Mouse (Mus musculus) myocyte (in vitro differentiated cells): ENCODE measurements around the gene Pln. TPM values are rescaled to one million over a fixed set of nuclear protein-coding genes. Genes with fewer than 3 reads are reported as not detected.

Experiments used
- H3K27me3 ChIP-seq: one replicate; pipeline ENCODE4 v1.6.1; 2011; ENCODE audit not compliant: control insufficient read depth, insufficient read depth, insufficient read length
- H3K36me3 ChIP-seq: one replicate; pipeline ENCODE4 v1.6.1; 2011; ENCODE audit not compliant: control insufficient read depth, insufficient read depth
- H3K4me2 ChIP-seq: one replicate; pipeline ENCODE4 v1.6.1; 2011; ENCODE audit warnings: low read depth, control low read depth
- H3K4me3 ChIP-seq: one replicate; pipeline ENCODE4 v1.5.1; 2011; ENCODE audit warnings: mild to moderate bottlenecking, control low read depth, moderate library complexity
- H3K79me2 ChIP-seq: one replicate; pipeline ENCODE4 v1.6.1; 2011; ENCODE audit not compliant: control insufficient read depth, insufficient read depth
- H3ac ChIP-seq: one replicate; pipeline ENCODE4 v1.6.1; 2011; ENCODE audit not compliant: control insufficient read depth, insufficient read length
- CEBPB ChIP-seq: IDR thresholded peaks from 2 replicates; pipeline ENCODE4 v1.6.1; 2011; ENCODE audit warnings: mild to moderate bottlenecking, moderate library complexity; ENCODE audit not compliant: poor library complexity, insufficient read depth, severe bottlenecking
- E2F4 ChIP-seq: IDR thresholded peaks from one replicate; pipeline ENCODE4 v1.6.1; 2011; ENCODE audit warnings: mild to moderate bottlenecking, control low read depth, moderate library complexity; ENCODE audit not compliant: insufficient read depth
- MAX ChIP-seq: IDR thresholded peaks from one replicate; pipeline ENCODE4 v1.6.1; 2011; ENCODE audit warnings: low read depth, mild to moderate bottlenecking, control low read depth
- MYOD1 ChIP-seq, 3 experiments: IDR thresholded peaks; one replicate each; pipeline ENCODE4 v1.6.1; 2011; ENCODE audit warnings: control low read depth in 2 of 3, low read depth in 2 of 3, mild to moderate bottlenecking in 2 of 3, moderate library complexity in 1 of 3; ENCODE audit not compliant: insufficient read length in 2 of 3, control insufficient read depth in 1 of 3
- MYOG ChIP-seq, 3 experiments: IDR thresholded peaks; one replicate each; pipeline ENCODE4 v1.6.1; 2011; ENCODE audit warnings: control low read depth in 2 of 3, low read depth in 2 of 3, mild to moderate bottlenecking in 2 of 3; ENCODE audit not compliant: insufficient read length in 2 of 3, control insufficient read depth in 1 of 3, insufficient read depth in 1 of 3
- POLR2A ChIP-seq: IDR thresholded peaks from one replicate; pipeline ENCODE4 v1.6.1; 2011; ENCODE audit warnings: low read depth, mild to moderate bottlenecking, control low read depth, moderate library complexity; ENCODE audit not compliant: insufficient read length
- POLR2AphosphoS2 ChIP-seq: IDR thresholded peaks from one replicate; pipeline ENCODE4 v1.6.1; 2011; ENCODE audit warnings: low read depth, control low read depth; ENCODE audit not compliant: insufficient read length
- REST ChIP-seq: IDR thresholded peaks from one replicate; pipeline ENCODE4 v1.6.1; 2011; ENCODE audit warnings: mild to moderate bottlenecking, control low read depth, moderate library complexity; ENCODE audit not compliant: insufficient read depth, insufficient read length
- SRF ChIP-seq: IDR thresholded peaks from one replicate; pipeline ENCODE4 v1.6.1; 2011; ENCODE audit warnings: low read depth; ENCODE audit not compliant: control insufficient read depth, insufficient read length
- TCF12 ChIP-seq: IDR thresholded peaks from one replicate; pipeline ENCODE4 v1.6.1; 2011; ENCODE audit warnings: mild to moderate bottlenecking, control low read depth; ENCODE audit not compliant: poor library complexity, insufficient read depth, severe bottlenecking
- TCF3 ChIP-seq: IDR thresholded peaks from one replicate; pipeline ENCODE4 v1.6.1; 2011; ENCODE audit warnings: low read depth, control low read depth; ENCODE audit not compliant: insufficient read length
- USF1 ChIP-seq: IDR thresholded peaks from one replicate; pipeline ENCODE4 v1.6.1; 2011; ENCODE audit warnings: low read depth, mild to moderate bottlenecking, control low read depth, moderate library complexity
- polyA plus RNA-seq: library from polyadenylated mRNA; unstranded; fragments of >200 nt; fragmentation: generic; extraction: Trizol; gene quantifications from one replicate; pipeline ENCODE4 v1.2.1, GENCODE M21; 2012; ENCODE audit warnings: missing spikeins

Gene Pln
- polyA plus RNA-seq, 1 experiment = 0.56 TPM

DNA sequence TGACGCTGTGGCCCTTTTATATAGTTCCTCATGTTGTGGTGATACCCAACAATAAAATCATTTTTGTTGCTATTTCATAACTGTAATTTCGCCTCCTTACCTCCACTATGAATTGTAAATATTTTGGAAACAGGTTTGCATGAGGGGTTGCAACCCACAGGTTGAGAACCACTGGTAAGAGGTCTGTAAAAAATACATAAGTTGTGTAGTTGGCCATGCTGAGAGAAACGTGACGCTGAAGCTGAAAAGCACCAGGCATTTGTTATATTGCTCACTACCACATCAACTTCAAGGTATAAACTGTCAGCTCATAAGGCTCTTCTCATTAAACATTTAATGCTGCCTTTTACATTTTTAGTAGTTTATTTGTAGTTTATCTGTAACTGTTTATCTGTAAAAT, 8.0 kb downstream of the Pln start:
- Histone ChIP-seq H3K27me3 (no peaks in the 10 kb centered on the region), H3K36me3 (no peaks in the 10 kb centered on the region), H3K79me2 (peaks cover 4% of the 10 kb centered on the region), H3K4me2 (no peak overlapping the region), H3K4me3 (no peak overlapping the region), H3ac (no peak overlapping the region)
- TF ChIP-seq CEBPB (no peak), SRF (no peak), REST (no peak), MAX (no peak), POLR2AphosphoS2 (no peak), USF1 (no peak), MYOD1 (IDR thresholded peaks at IDR 0.05; ENCODE audit: control insufficient read depth in 1 of 3, insufficient read length in 2 of 3, low read depth in 2 of 3) (no peak), TCF12 (no peak), TCF3 (no peak), E2F4 (no peak), POLR2A (no peak), MYOG (IDR thresholded peaks at IDR 0.05; ENCODE audit: control insufficient read depth in 1 of 3, insufficient read depth in 1 of 3, insufficient read length in 2 of 3, low read depth in 2 of 3) (no peak)

DNA sequence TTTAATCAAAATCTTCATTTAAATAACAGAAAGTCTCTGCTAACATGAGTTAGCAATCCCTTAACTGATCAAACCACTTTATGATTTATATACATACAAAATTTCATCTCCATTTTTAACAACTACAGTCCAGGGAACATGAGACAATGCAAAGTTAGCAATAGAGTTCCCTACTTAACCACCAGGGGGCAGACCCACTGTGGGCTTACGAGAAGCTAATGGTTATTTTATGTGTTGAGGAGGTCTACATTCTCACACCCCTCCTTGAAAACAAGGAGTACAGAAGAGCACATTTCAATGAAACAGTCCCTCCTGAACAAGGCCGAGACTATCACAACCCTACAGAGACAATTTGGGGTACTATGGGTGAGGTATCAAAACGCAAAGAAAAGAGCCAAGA, 9.0 kb downstream of the Pln start:
- Histone ChIP-seq H3ac (no peak overlapping the region), H3K36me3 (no peaks in the 10 kb centered on the region), H3K4me3 (no peak overlapping the region), H3K4me2 (no peak overlapping the region), H3K79me2 (peaks cover 4% of the 10 kb centered on the region), H3K27me3 (no peaks in the 10 kb centered on the region)
- TF ChIP-seq MYOG (IDR thresholded peaks at IDR 0.05; ENCODE audit: control insufficient read depth in 1 of 3, insufficient read depth in 1 of 3, insufficient read length in 2 of 3, low read depth in 2 of 3) (no peak), MYOD1 (IDR thresholded peaks at IDR 0.05; ENCODE audit: control insufficient read depth in 1 of 3, insufficient read length in 2 of 3, low read depth in 2 of 3) (no peak), E2F4 (no peak), TCF12 (no peak), REST (no peak), POLR2AphosphoS2 (no peak), TCF3 (no peak), USF1 (no peak), SRF (no peak), POLR2A (no peak), CEBPB (no peak), MAX (no peak)

DNA sequence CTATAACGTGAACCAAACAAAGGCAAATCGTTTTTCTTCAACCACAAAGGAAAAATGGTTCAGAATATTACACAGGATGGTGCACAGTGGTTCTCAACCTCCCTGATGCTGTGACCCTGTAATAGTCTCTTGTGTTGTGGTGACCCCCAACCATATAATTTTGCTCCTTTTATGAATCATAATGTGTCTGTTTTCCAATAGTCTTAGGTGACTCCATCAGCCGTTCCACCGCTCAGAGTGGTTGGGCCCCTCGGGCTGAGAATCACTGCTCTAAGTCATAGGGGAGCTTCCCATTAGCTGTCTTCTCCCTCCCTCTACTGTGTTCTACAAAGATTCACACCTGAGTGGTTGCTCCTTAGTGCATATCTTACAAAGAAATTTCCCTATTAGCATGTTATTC, 9.4 kb downstream of the Pln start:
- TF ChIP-seq MAX (no peak), SRF (no peak), TCF12 (no peak), USF1 (no peak), CEBPB (no peak)
- no peaks in the 10 kb centered on the region for H3K36me3 ChIP-seq
- H3K27me3 ChIP-seq = no peaks in the 10 kb centered on the region
- H3K4me2 ChIP-seq = no peak overlapping the region
- no peak overlapping the region for H3K4me3 ChIP-seq
- peaks cover 4% of the 10 kb centered on the region for H3K79me2 ChIP-seq
- no peak overlapping the region for H3ac ChIP-seq

DNA sequence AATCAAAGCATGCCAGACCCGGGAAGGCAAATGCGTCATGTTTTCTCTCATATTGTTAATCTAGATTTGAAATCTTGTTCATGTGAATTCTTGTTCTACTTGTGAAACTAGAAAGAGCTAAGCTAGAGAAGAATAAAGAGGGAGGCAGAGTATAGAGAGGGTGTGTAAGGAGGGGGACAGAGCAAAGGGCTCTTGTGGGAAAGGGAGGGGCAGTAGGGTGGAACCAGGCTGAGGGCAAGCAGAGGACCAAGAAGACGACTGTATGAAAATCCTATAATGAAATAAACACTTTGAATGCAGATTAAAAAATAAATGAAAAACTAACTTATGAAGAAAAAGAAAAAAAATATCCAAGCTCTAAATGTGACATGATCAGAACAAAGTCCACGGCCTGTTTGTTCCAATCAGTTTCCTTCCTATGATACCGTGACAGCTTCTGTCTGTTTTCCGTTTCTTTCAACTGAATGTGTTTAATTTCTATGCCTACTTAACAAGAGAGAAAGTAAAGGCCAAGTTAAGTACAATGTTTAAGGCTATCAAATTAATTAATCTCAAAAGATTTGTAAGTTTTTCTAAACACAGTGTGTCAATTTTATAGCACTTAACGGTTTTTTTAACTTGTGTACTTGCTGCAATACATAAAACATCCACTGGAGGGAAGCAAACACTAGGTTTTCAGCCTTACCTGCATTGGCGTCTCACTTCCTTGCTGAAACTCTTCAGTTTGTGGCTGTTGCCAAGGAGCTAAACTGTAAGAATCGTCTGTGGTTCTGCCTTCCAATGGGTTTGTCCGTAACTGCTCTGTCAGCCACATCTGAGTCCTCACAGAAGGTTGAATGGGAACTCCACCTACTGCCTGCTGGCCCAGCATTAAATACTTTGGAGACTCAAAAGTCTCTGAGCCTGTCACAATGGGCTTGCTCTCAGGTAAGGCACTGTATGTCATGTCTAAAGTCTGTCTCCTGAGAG, 10.6 kb downstream of the Pln start:
- Histone ChIP-seq H3K4me3 (no peak overlapping the region), H3K79me2 (no peaks in the 10 kb centered on the region), H3ac (no peak overlapping the region), H3K27me3 (no peaks in the 10 kb centered on the region), H3K36me3 (no peaks in the 10 kb centered on the region), H3K4me2 (no peak overlapping the region)
- TF ChIP-seq USF1 (no peak), MYOD1 (IDR thresholded peaks at IDR 0.05; ENCODE audit: control insufficient read depth in 1 of 3, insufficient read length in 2 of 3, low read depth in 2 of 3) (no peak), REST (no peak), SRF (no peak), TCF12 (no peak), POLR2AphosphoS2 (no peak), POLR2A (no peak), TCF3 (no peak), E2F4 (no peak), CEBPB (no peak), MYOG (IDR thresholded peaks at IDR 0.05; ENCODE audit: control insufficient read depth in 1 of 3, insufficient read depth in 1 of 3, insufficient read length in 2 of 3, low read depth in 2 of 3) (no peak), MAX (no peak)
